21 mouse cellular contexts compared by ENCODE assay signal in the genomic region with DNA sequence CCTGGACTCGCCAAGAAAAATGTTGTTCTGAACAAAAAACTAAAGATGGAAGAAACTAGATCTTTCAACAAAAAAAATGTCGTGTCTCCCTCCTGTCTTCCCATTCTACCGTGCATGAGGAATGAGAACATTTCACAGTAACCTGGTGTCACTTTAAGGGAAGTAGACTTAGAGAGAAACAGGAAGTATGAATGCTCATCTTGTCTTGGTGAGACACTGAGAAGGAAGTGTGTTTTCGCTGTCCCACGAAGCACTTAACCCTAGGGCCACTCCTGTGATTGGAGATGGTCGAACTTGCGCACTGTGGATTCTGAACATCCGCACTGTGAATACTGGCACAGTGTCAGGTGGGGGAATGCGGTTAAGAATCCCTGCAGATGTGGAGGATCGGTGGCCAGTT. TPM values are rescaled to one million over a fixed set of nuclear protein-coding genes. Genes with fewer than 3 reads are reported as not detected.
"Had no signal": no experiment of that assay in that cellular context is flagged by ENCODE, and none has a peak within 500 bp of the region (broad histone marks: within the 10 kb centered on the region; RNA-seq: fewer than 3 reads in every experiment).

No protein-coding gene starts in this region.

- H3K4me3 ChIP-seq: liver, embryonic 13.5 days; megakaryocyte, embryonic 14.5 days; midbrain, embryonic 10.5 days; midbrain, embryonic 13.5 days had no signal

- H3K9me3 ChIP-seq: liver, embryonic 13.5 days; megakaryocyte, embryonic 14.5 days; midbrain, embryonic 10.5 days; midbrain, embryonic 13.5 days had no signal

- H3K27ac ChIP-seq: kidney, postnatal 0 days; liver, embryonic 13.5 days; midbrain, embryonic 10.5 days; midbrain, embryonic 13.5 days had no signal

- H3K36me3 ChIP-seq: liver, embryonic 13.5 days; midbrain, embryonic 10.5 days; midbrain, embryonic 13.5 days had no signal

- H3K9ac ChIP-seq: liver, embryonic 13.5 days; midbrain, embryonic 13.5 days had no signal

- DNase-seq: kidney, adult 2 months; kidney, postnatal 25 days; liver, embryonic 13.5 days; lung, adult 2 months; lung, postnatal 14 days; lung, postnatal 4 days; right cerebral cortex, adult 18-20 months; right cerebral cortex, postnatal 14 days; spleen, adult 18-20 months; thymus, adult 18-20 months; thymus, postnatal 4 days had no signal

- ATAC-seq: intestine, embryonic 16.5 days; midbrain, embryonic 13.5 days; midbrain, embryonic 16.5 days had no signal

- H3K4me2 ChIP-seq: liver, embryonic 13.5 days; midbrain, embryonic 13.5 days had no signal

- H3K4me1 ChIP-seq: liver, embryonic 13.5 days had no signal

RNA-seq across cellular contexts. Expression of a gene that starts 5.2 kb away (rescaled TPM):
- total RNA-seq: liver, adult 2 months had no signal
- polyA plus RNA-seq: limb, embryonic 11.5 days; liver, adult 2 months; liver, embryonic 13.5 days; liver, embryonic 16.5 days had no signal

RNA-seq across cellular contexts. Expression of a gene that starts 28.7 kb away (rescaled TPM):
- polyA plus RNA-seq: liver, embryonic 16.5 days; testis, adult 2 months had no signal

RNA-seq across cellular contexts. Expression of a gene that starts 49.4 kb away (rescaled TPM):
- total RNA-seq: liver, adult 2 months had no signal
- polyA plus RNA-seq: liver, adult 2 months had no signal
